Mouse (Mus musculus) intestine, embryonic 14.5 days (tissue): ENCODE measurements around the gene Mtmr14. TPM values are rescaled to one million over a fixed set of nuclear protein-coding genes. Genes with fewer than 3 reads are reported as not detected.

Experiments used
- ATAC-seq: fragments of 200-750 bp; cut with Nextera tagmentation; replicated peaks from 2 replicates; pipeline ENCODE4 v1.8.0; 2017; ENCODE audit warnings: low read depth, moderate number of reproducible peaks, moderate TSS enrichment, moderate library complexity; ENCODE audit not compliant: low FRiP score, low TSS enrichment
- DNase-seq: peaks from one replicate; pipeline ENCODE4 v3.0.0-alpha.2; 2018; ENCODE audit warnings: low spot score
- H3K27ac ChIP-seq: fragments of 300-500 bp; sonication (generic); 2 replicates; pipeline ENCODE4 v1.5.1; 2014; ENCODE audit warnings: low read depth, mild to moderate bottlenecking, control low read depth
- H3K27me3 ChIP-seq: fragments of 300-500 bp; sonication (generic); replicated peaks from 2 replicates; pipeline ENCODE4 v1.6.1; 2014; ENCODE audit warnings: low read length, control low read depth; ENCODE audit not compliant: control insufficient read depth, insufficient read depth
- H3K36me3 ChIP-seq: fragments of 300-500 bp; sonication (generic); 2 replicates; pipeline ENCODE4 v1.6.1; 2014; ENCODE audit warnings: low read length, control low read depth; ENCODE audit not compliant: control insufficient read depth, insufficient read depth
- H3K4me1 ChIP-seq: fragments of 300-500 bp; sonication (generic); replicated peaks from 2 replicates; pipeline ENCODE4 v1.6.1; 2014; ENCODE audit warnings: low read length, control low read depth, mixed read lengths; ENCODE audit not compliant: control insufficient read depth, insufficient read depth
- H3K4me2 ChIP-seq: fragments of 300-500 bp; sonication (generic); 2 replicates; pipeline ENCODE4 v1.6.1; 2014; ENCODE audit warnings: low read length
- H3K4me3 ChIP-seq: fragments of 300-500 bp; sonication (generic); 2 replicates; pipeline ENCODE4 v1.5.1; 2014; ENCODE audit warnings: low read depth, low read length, control low read depth, mixed read lengths
- H3K9ac ChIP-seq: fragments of 300-500 bp; sonication (generic); 2 replicates; pipeline ENCODE4 v1.6.1; 2014; ENCODE audit warnings: mild to moderate bottlenecking, low read length
- H3K9me3 ChIP-seq: fragments of 300-500 bp; sonication (generic); 2 replicates; pipeline ENCODE4 v1.6.1; 2016; ENCODE audit warnings: low read length, control low read depth; ENCODE audit not compliant: control insufficient read depth
- WGBS: fragments of 180-500 bp; shearing (Covaris S2); extraction: QIAGEN DNeasy Blood & Tissue Kit; methylation state at CpG from one replicate; pipeline ENCODE4 v1.1.7; 2014; 5-methylcytosine and 5-hydroxymethylcytosine counted together
- polyA plus RNA-seq: library from polyadenylated mRNA; unstranded; fragments of >200 nt; fragmentation: Nextera tagmentation; extraction: Ambion mirVana; gene quantifications from 2 replicates; pipeline ENCODE4 v1.2.1, GENCODE M21; 2014

Gene Mtmr14
- polyA plus RNA-seq, 1 experiment from 2014 or later = 40.8 TPM

GRCm38 (mm10) chr6:113283500-113283899, 45.9 kb downstream of the Mtmr14 start:
- Histone ChIP-seq H3K36me3 (0 out of 2 replicates have a peak, but pooled peaks cover 4% of the 10 kb centered on the region), H3K9ac (no peak overlapping the region), H3K27ac (no peak overlapping the region), H3K27me3 (peaks cover 34% of the 10 kb centered on the region), H3K4me3 (no peak overlapping the region), H3K9me3 (no peaks in the 10 kb centered on the region), H3K4me2 (peak overlapping the region; percentile 28), H3K4me1 (no peaks in the 10 kb centered on the region)
- 7% methylated on average over 6 of the region's 6 CpGs for WGBS
- no peak for ATAC-seq
- DNase-seq = no peak

GRCm38 (mm10) chr6:113284931-113285330, 47.3 kb downstream of the Mtmr14 start:
- no peak for DNase-seq
- Histone ChIP-seq H3K36me3 (0 out of 2 replicates have a peak, but pooled peaks cover 2% of the 10 kb centered on the region), H3K27me3 (peaks cover 34% of the 10 kb centered on the region), H3K4me2 (no peak overlapping the region), H3K9ac (no peak overlapping the region), H3K4me3 (no peak overlapping the region), H3K4me1 (no peaks in the 10 kb centered on the region), H3K9me3 (no peaks in the 10 kb centered on the region), H3K27ac (no peak overlapping the region)
- WGBS = 78% methylated on average over 3 of the region's 3 CpGs
- ATAC-seq = no peak

GRCm38 (mm10) chr6:113286316-113286715, 48.7 kb downstream of the Mtmr14 start:
- no peak overlapping the region for H3K9ac ChIP-seq
- H3K4me2 ChIP-seq = no peak overlapping the region
- no peak overlapping the region for H3K4me3 ChIP-seq
- H3K27ac ChIP-seq = no peak overlapping the region
- no peaks in the 10 kb centered on the region for H3K36me3 ChIP-seq
- H3K9me3 ChIP-seq = no peaks in the 10 kb centered on the region
- H3K4me1 ChIP-seq = no peaks in the 10 kb centered on the region
- H3K27me3 ChIP-seq = peaks cover 34% of the 10 kb centered on the region
- DNase-seq (no peak), ATAC-seq (no peak)
- WGBS = 70% methylated on average over 1 of the region's 1 CpGs

GRCm38 (mm10) chr6:113287236-113287635, 49.6 kb downstream of the Mtmr14 start:
- no peak overlapping the region for H3K27ac ChIP-seq
- no peak for DNase-seq
- no peak overlapping the region for H3K4me2 ChIP-seq
- no peaks in the 10 kb centered on the region for H3K36me3 ChIP-seq
- no peak overlapping the region for H3K9ac ChIP-seq
- ATAC-seq = no peak
- H3K27me3 ChIP-seq = peaks cover 27% of the 10 kb centered on the region
- no peak overlapping the region for H3K4me3 ChIP-seq
- no peaks in the 10 kb centered on the region for H3K4me1 ChIP-seq
- no peaks in the 10 kb centered on the region for H3K9me3 ChIP-seq
- 72% methylated on average over 4 of the region's 4 CpGs for WGBS

GRCm38 (mm10) chr6:113289346-113289745, 51.7 kb downstream of the Mtmr14 start:
- H3K36me3 ChIP-seq = no peaks in the 10 kb centered on the region
- DNase-seq = no peak
- H3K27me3 ChIP-seq = peaks cover 6% of the 10 kb centered on the region
- H3K4me1 ChIP-seq = no peaks in the 10 kb centered on the region
- ATAC-seq = no peak
- H3K9me3 ChIP-seq = no peaks in the 10 kb centered on the region
- no peak overlapping the region for H3K27ac ChIP-seq
- WGBS = 92% methylated on average over 15 of the region's 15 CpGs
- no peak overlapping the region for H3K4me2 ChIP-seq
- H3K9ac ChIP-seq = no peak overlapping the region
- H3K4me3 ChIP-seq = no peak overlapping the region

GRCm38 (mm10) chr6:113290346-113290745, 52.7 kb downstream of the Mtmr14 start:
- ATAC-seq = no peak
- Histone ChIP-seq H3K9ac (no peak overlapping the region), H3K27ac (no peak overlapping the region), H3K4me2 (no peak overlapping the region), H3K4me3 (no peak overlapping the region), H3K4me1 (no peaks in the 10 kb centered on the region), H3K9me3 (no peaks in the 10 kb centered on the region), H3K36me3 (no peaks in the 10 kb centered on the region), H3K27me3 (no peaks in the 10 kb centered on the region)
- no peak for DNase-seq
- WGBS = 67% methylated on average over 6 of the region's 6 CpGs

- DNase-seq (no peak), ATAC-seq (no peak)
- H3K4me1 ChIP-seq = no peaks in the 10 kb centered on the region
- H3K9me3 ChIP-seq = no peaks in the 10 kb centered on the region
- no peak overlapping the region for H3K4me2 ChIP-seq
- WGBS = 66% methylated on average over 5 of the region's 5 CpGs
- H3K4me3 ChIP-seq = no peak overlapping the region
- no peaks in the 10 kb centered on the region for H3K36me3 ChIP-seq
- H3K27ac ChIP-seq = no peak overlapping the region
- H3K27me3 ChIP-seq = no peaks in the 10 kb centered on the region
- H3K9ac ChIP-seq = no peak overlapping the region
Observed at GRCm38 (mm10) chr6:113292938-113293337, 55.3 kb downstream of the Mtmr14 start.

GRCm38 (mm10) chr6:113296046-113296445, 58.4 kb downstream of the Mtmr14 start:
- no peaks in the 10 kb centered on the region for H3K36me3 ChIP-seq
- H3K27ac ChIP-seq = no peak overlapping the region
- H3K4me3 ChIP-seq = no peak overlapping the region
- no peaks in the 10 kb centered on the region for H3K4me1 ChIP-seq
- 83% methylated on average over 2 of the region's 2 CpGs for WGBS
- H3K9ac ChIP-seq = no peak overlapping the region
- H3K4me2 ChIP-seq = no peak overlapping the region
- H3K9me3 ChIP-seq = no peaks in the 10 kb centered on the region
- H3K27me3 ChIP-seq = no peaks in the 10 kb centered on the region
- no peak for ATAC-seq
- DNase-seq = no peak

- WGBS = 61% methylated on average over 4 of the region's 4 CpGs
Observed at GRCm38 (mm10) chr6:113296639-113297038, 59.0 kb downstream of the Mtmr14 start.

More at GRCm38 (mm10) chr6:113296639-113297038, 59.0 kb downstream of the Mtmr14 start:
- Histone ChIP-seq H3K9me3 (no peaks in the 10 kb centered on the region), H3K9ac (no peak overlapping the region), H3K36me3 (no peaks in the 10 kb centered on the region), H3K27ac (no peak overlapping the region), H3K4me1 (no peaks in the 10 kb centered on the region), H3K4me2 (no peak overlapping the region), H3K4me3 (no peak overlapping the region), H3K27me3 (no peaks in the 10 kb centered on the region)
- no peak for DNase-seq
- ATAC-seq = no peak
